Comparison of ENCODE assay signal across 27 mouse cellular contexts in the genomic region with DNA sequence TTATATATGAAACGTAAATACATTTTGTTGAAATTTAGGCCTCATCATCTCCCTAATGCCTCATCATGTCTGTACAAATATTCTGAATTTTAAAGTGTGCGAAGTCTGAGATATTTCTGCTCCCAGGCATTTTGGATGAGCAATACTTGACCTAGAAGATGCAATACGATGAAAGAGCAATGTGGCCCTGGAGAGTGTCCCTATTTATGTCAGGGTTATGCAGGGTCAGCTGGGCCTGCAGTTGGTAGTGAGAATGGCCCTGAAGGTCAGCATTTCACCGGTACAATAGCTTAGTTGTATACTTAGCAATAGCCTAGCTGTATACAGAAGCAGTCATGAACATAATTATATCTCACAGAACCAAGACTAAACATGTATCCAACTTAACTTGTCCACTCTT. TPM values are rescaled to one million over a fixed set of nuclear protein-coding genes. Genes with fewer than 3 reads are reported as not detected.
"Had no signal": no experiment of that assay in that cellular context is flagged by ENCODE, and none has a peak within 500 bp of the region (broad histone marks: within the 10 kb centered on the region; RNA-seq: fewer than 3 reads in every experiment).

No protein-coding gene starts in this region.

- H3K36me3 ChIP-seq: lung, embryonic 15.5 days; midbrain, embryonic 13.5 days; midbrain, embryonic 15.5 days; neural tube, embryonic 13.5 days; neural tube, embryonic 15.5 days had no signal

- DNase-seq: liver, postnatal 0 days; lung, adult 2 months; lung, postnatal 14 days; lung, postnatal 36 days; retina, postnatal 1 day; right cerebral cortex, adult 18-20 months; right cerebral cortex, postnatal 25 days; right cerebral cortex, postnatal 4 days; spleen, adult 18-20 months; thymus, adult 18-20 months; thymus, postnatal 14 days; thymus, postnatal 36 days had no signal

- H3K27me3 ChIP-seq: lung, embryonic 15.5 days; megakaryocyte, embryonic 14.5 days; midbrain, embryonic 13.5 days; midbrain, embryonic 15.5 days; neural tube, embryonic 13.5 days; neural tube, embryonic 15.5 days had no signal

- H3K4me2 ChIP-seq: lung, embryonic 15.5 days; midbrain, embryonic 11.5 days; midbrain, embryonic 13.5 days; midbrain, embryonic 15.5 days; neural tube, embryonic 13.5 days; neural tube, embryonic 15.5 days had no signal

- H3K4me3 ChIP-seq: lung, embryonic 15.5 days; megakaryocyte, embryonic 14.5 days; midbrain, embryonic 13.5 days; midbrain, embryonic 15.5 days; neural tube, embryonic 13.5 days; neural tube, embryonic 15.5 days had no signal

RNA-seq across cellular contexts. Expression of a gene that starts 28.0 kb away (rescaled TPM):
- total RNA-seq: megakaryocyte progenitor cell, adult 5-6 weeks; monocyte, adult 5-6 weeks had no signal
- polyA plus RNA-seq: liver, postnatal 0 days; lung, adult 2 months; lung, embryonic 15.5 days; lung, postnatal 0 days; midbrain, embryonic 11.5 days; neural tube, embryonic 13.5 days; neural tube, embryonic 15.5 days; small intestine, adult 2 months; stomach, embryonic 14.5 days; stomach, embryonic 16.5 days; thymus, postnatal 0 days had no signal

RNA-seq across cellular contexts. Expression of a gene that starts 53.8 kb away (rescaled TPM):
- total RNA-seq: megakaryocyte progenitor cell, adult 5-6 weeks; monocyte, adult 5-6 weeks had no signal
- polyA plus RNA-seq: liver, postnatal 0 days; macrophage had no signal
